Mouse (Mus musculus) MEL (cell line): Measurements from ENCODE around the gene Col26a1. TPM values are rescaled to one million over a fixed set of nuclear protein-coding genes. Genes with fewer than 3 reads are reported as not detected.

Experiments used
- DNase-seq: peaks from one replicate; pipeline ENCODE4 v3.0.0; 2011; ENCODE audit warnings: low read depth, low spot score
- H3K27ac ChIP-seq: 2 replicates; pipeline ENCODE4 v1.5.1; 2012; ENCODE audit warnings: low read depth, mild to moderate bottlenecking, control low read depth, low read length, moderate library complexity; ENCODE audit not compliant: control insufficient read depth
- H3K27me3 ChIP-seq, 2 experiments: fragments of 150-350 bp in 1 of 2; sonication (generic) in 1 of 2; 2 replicates each; pipeline ENCODE4 v1.6.1; 2012; ENCODE audit warnings: low read length in 2 of 2, mild to moderate bottlenecking in 2 of 2, improper control_type of control experiment in 1 of 2, moderate library complexity in 1 of 2; ENCODE audit not compliant: insufficient read depth in 2 of 2, control insufficient read depth in 1 of 2
- H3K36me3 ChIP-seq, 2 experiments: 2 replicates each; pipeline ENCODE4 v1.6.1; 2012 to 2014; ENCODE audit warnings: low read length in 2 of 2, improper control_type of control experiment in 1 of 2, inconsistent platforms in 1 of 2, mild to moderate bottlenecking in 1 of 2; ENCODE audit not compliant: insufficient read depth in 2 of 2, control insufficient read depth in 1 of 2
- H3K4me1 ChIP-seq, 2 experiments: fragments of 150-350 bp in 1 of 2; sonication (generic) in 1 of 2; 2 replicates each; pipeline ENCODE4 v1.6.1; 2012; ENCODE audit warnings: low read length in 2 of 2, improper control_type of control experiment in 1 of 2, mild to moderate bottlenecking in 1 of 2; ENCODE audit not compliant: insufficient read depth in 2 of 2, control insufficient read depth in 1 of 2
- H3K4me3 ChIP-seq, 2 experiments: fragments of 150-350 bp in 1 of 2; sonication (generic) in 1 of 2; 2 replicates each; pipeline ENCODE4 v1.5.1; 2012; ENCODE audit warnings: low read depth in 2 of 2, low read length in 2 of 2, mild to moderate bottlenecking in 2 of 2, moderate library complexity in 2 of 2, control low read depth in 1 of 2, improper control_type of control experiment in 1 of 2; ENCODE audit not compliant: control insufficient read depth in 1 of 2, insufficient read depth in 1 of 2
- H3K79me2 ChIP-seq: 2 replicates; pipeline ENCODE4 v1.6.1; 2012; ENCODE audit warnings: mild to moderate bottlenecking, low read length, moderate library complexity; ENCODE audit not compliant: control insufficient read depth, poor library complexity, insufficient read depth
- H3K9ac ChIP-seq: 2 replicates; pipeline ENCODE4 v1.6.1; 2012; ENCODE audit warnings: low read depth, mild to moderate bottlenecking, control low read depth, low read length, moderate library complexity; ENCODE audit not compliant: control insufficient read depth, poor library complexity, severe bottlenecking
- H3K9me3 ChIP-seq: fragments of 150-350 bp; sonication (generic); replicated peaks from 2 replicates; pipeline ENCODE4 v1.6.1; 2012; ENCODE audit warnings: mild to moderate bottlenecking, low read length, improper control_type of control experiment, moderate library complexity; ENCODE audit not compliant: insufficient read depth
- BHLHE40 ChIP-seq: IDR thresholded peaks from 2 replicates; pipeline ENCODE4 v1.6.1; 2012; ENCODE audit warnings: low read depth, mild to moderate bottlenecking, inconsistent platforms, low read length, improper control_type of control experiment, borderline replicate concordance
- CHD2 ChIP-seq: IDR thresholded peaks from 2 replicates; pipeline ENCODE4 v1.6.1; 2011; ENCODE audit warnings: low read length, improper control_type of control experiment
- CTCF ChIP-seq, 3 experiments: IDR thresholded peaks in 2 of 3; conservative IDR thresholded peaks in 1 of 3; 2 replicates each; pipeline ENCODE4 v1.5.1; 2011 to 2012; ENCODE audit warnings: low read length in 3 of 3, low read depth in 2 of 3, mild to moderate bottlenecking in 2 of 3, improper control_type of control experiment in 1 of 3, inconsistent platforms in 1 of 3, mixed read lengths in 1 of 3, moderate library complexity in 1 of 3; ENCODE audit not compliant: control insufficient read depth in 1 of 3, insufficient read depth in 1 of 3, poor library complexity in 1 of 3, severe bottlenecking in 1 of 3
- E2F4 ChIP-seq: IDR thresholded peaks from 2 replicates; pipeline ENCODE4 v1.6.1; 2011; ENCODE audit warnings: low read depth, low read length, improper control_type of control experiment, borderline replicate concordance
- HCFC1 ChIP-seq: IDR thresholded peaks from 2 replicates; pipeline ENCODE4 v1.6.1; 2012; ENCODE audit warnings: low read depth, mild to moderate bottlenecking, inconsistent platforms, low read length, improper control_type of control experiment, moderate library complexity
- JUND ChIP-seq: IDR thresholded peaks from 2 replicates; pipeline ENCODE4 v1.6.1; 2011; ENCODE audit warnings: low read depth, mild to moderate bottlenecking, improper control_type of control experiment, low read length
- MAZ ChIP-seq: IDR thresholded peaks from 2 replicates; pipeline ENCODE4 v1.6.1; 2012; ENCODE audit warnings: low read depth, mild to moderate bottlenecking, inconsistent platforms, low read length, improper control_type of control experiment
- MYB ChIP-seq: IDR thresholded peaks from 2 replicates; pipeline ENCODE4 v1.6.1; 2011; ENCODE audit warnings: mild to moderate bottlenecking, low read depth, low read length, improper control_type of control experiment
- MYC ChIP-seq: IDR thresholded peaks from 2 replicates; pipeline ENCODE4 v1.6.1; 2011; ENCODE audit warnings: low read depth, mild to moderate bottlenecking, low read length, improper control_type of control experiment, moderate library complexity
- NRF1 ChIP-seq: IDR thresholded peaks from 2 replicates; pipeline ENCODE4 v1.6.1; 2014; ENCODE audit warnings: low read depth, mild to moderate bottlenecking, inconsistent platforms, low read length, improper control_type of control experiment, moderate library complexity; ENCODE audit not compliant: poor library complexity, insufficient read depth, severe bottlenecking
- POLR2AphosphoS2 ChIP-seq: IDR thresholded peaks from 2 replicates; pipeline ENCODE4 v1.6.1; 2011; ENCODE audit warnings: low read length, improper control_type of control experiment
- POLR2AphosphoS5 ChIP-seq: IDR thresholded peaks from 2 replicates; pipeline ENCODE4 v1.6.1; 2012; ENCODE audit warnings: low read depth, borderline replicate concordance, mild to moderate bottlenecking, inconsistent platforms, low read length, moderate library complexity, mixed read lengths
- RAD21 ChIP-seq: IDR thresholded peaks from 2 replicates; pipeline ENCODE4 v1.6.1; 2011; ENCODE audit warnings: mild to moderate bottlenecking, low read depth, low read length, improper control_type of control experiment
- SIN3A ChIP-seq: IDR thresholded peaks from 2 replicates; pipeline ENCODE4 v1.6.1; 2012; ENCODE audit warnings: low read length, improper control_type of control experiment, inconsistent platforms
- USF1 ChIP-seq: IDR thresholded peaks from 2 replicates; pipeline ENCODE4 v1.6.1; 2014; ENCODE audit warnings: low read depth, mild to moderate bottlenecking, inconsistent platforms, low read length, improper control_type of control experiment, moderate library complexity
- ZC3H11A ChIP-seq: IDR thresholded peaks from 2 replicates; pipeline ENCODE4 v1.6.1; 2012; ENCODE audit warnings: low read depth, mild to moderate bottlenecking, inconsistent platforms, low read length, improper control_type of control experiment
- ZMIZ1 ChIP-seq: IDR thresholded peaks from 2 replicates; pipeline ENCODE4 v1.6.1; 2012; ENCODE audit warnings: low read depth, mild to moderate bottlenecking, inconsistent platforms, low read length, improper control_type of control experiment, moderate library complexity
- polyA plus RNA-seq, 2 experiments: library from polyadenylated mRNA; stranded (reverse) in 1 of 2; unstranded in 1 of 2; fragments of >175 nt in 1 of 2; fragments of >200 nt in 1 of 2; gene quantifications; 2 replicates each; pipeline versions ENCODE4 v1.2.1 to v1.2.4; 2012; ENCODE audit warnings: low replicate concordance in 2 of 2, low read depth in 1 of 2; ENCODE audit not compliant: insufficient read length in 2 of 2, insufficient read depth in 1 of 2, missing spikeins in 1 of 2
- total RNA-seq: library from RNA; depleted of rRNA; stranded (reverse); fragments of 300-350 nt; gene quantifications from 2 replicates; pipeline ENCODE4 v1.2.3, GENCODE M21; 2012

The Col26a1 gene
- total and polyA plus RNA-seq, 3 experiments: not detected

DNA sequence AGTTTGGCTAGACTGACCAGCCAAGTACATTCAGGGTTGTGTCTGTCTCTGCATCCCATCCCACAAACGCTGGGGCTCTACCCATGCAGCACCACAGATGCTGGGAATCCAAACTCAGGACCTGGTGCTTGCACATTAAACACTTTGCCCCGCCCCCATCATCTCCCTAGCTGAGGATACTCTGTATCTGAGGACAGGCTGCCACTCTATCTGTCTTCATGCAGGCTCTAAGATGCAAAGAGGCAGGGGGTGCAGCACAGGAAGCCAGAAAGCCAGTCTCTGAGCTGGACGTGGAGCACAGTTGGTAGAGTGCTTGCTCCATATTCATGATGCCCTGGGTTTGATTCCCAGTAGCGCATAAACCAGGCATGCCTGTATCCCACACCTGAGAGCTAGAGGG lies 20.2 kb downstream of the Col26a1 start:
- H3K4me1 ChIP-seq: no peaks in the 10 kb centered on the region
- H3K27ac ChIP-seq: no peak overlapping the region
- DNase-seq: no peak
- H3K27me3 ChIP-seq: no peaks in the 10 kb centered on the region; a peak in 1 of 4 replicates
- H3K36me3 ChIP-seq: no peaks in the 10 kb centered on the region
- H3K9ac ChIP-seq: no peak overlapping the region
- no peaks in the 10 kb centered on the region for H3K79me2 ChIP-seq
- TF ChIP-seq USF1: no peak
- no peak for TF ChIP-seq NRF1
- TF ChIP-seq ZMIZ1: no peak
- no peak for TF ChIP-seq ZC3H11A
- no peak for TF ChIP-seq MAZ
- no peak for TF ChIP-seq E2F4
- TF ChIP-seq, all 39 proteins: peak for 0
- Histone ChIP-seq H3K4me3 (no peak overlapping the region), H3K9me3 (no peaks in the 10 kb centered on the region)

GRCm38 (mm10) chr5:136861191-136861940 lies 21.6 kb downstream of the Col26a1 start:
- no peak overlapping the region for H3K4me3 ChIP-seq
- H3K27ac ChIP-seq: no peak overlapping the region
- H3K36me3 ChIP-seq: no peaks in the 10 kb centered on the region
- no peaks in the 10 kb centered on the region for H3K79me2 ChIP-seq
- H3K27me3 ChIP-seq: no peaks in the 10 kb centered on the region
- no peak overlapping the region for H3K9ac ChIP-seq
- TF ChIP-seq HCFC1 (no peak), BHLHE40 (no peak), NRF1 (no peak), SIN3A (no peak), CHD2 (no peak), USF1 (no peak), MAZ (no peak), POLR2AphosphoS2 (no peak), RAD21 (no peak), JUND (no peak), MYC (no peak), CTCF (IDR thresholded peaks at IDR 0.05 in 2 of 3, conservative IDR thresholded peaks at IDR 0.05 in 1 of 3; ENCODE audit: control insufficient read depth in 1 of 3, insufficient read depth in 1 of 3, low read depth in 2 of 3, low read length in 3 of 3, poor library complexity in 1 of 3, severe bottlenecking in 1 of 3) (no peak), POLR2AphosphoS5 (no peak), ZMIZ1 (no peak), MYB (no peak)
- no peaks in the 10 kb centered on the region for H3K9me3 ChIP-seq
- H3K4me1 ChIP-seq: no peaks in the 10 kb centered on the region
- no peak for DNase-seq
